Mouse (Mus musculus) spleen, adult 2 months (tissue): ENCODE measurements around the gene Xcr1.

Source experiments
- CTCF ChIP-seq: fragments of 200-500 bp; IDR thresholded peaks from 2 replicates; pipeline ENCODE4 v1.5.1; 2011; ENCODE audit warnings: mild to moderate bottlenecking, inconsistent platforms; ENCODE audit not compliant: insufficient read depth, insufficient read length, insufficient replicate concordance; ENCODE audit errors: extremely low read depth
- POLR2A ChIP-seq: fragments of 200-500 bp; IDR thresholded peaks from 2 replicates; pipeline ENCODE4 v1.6.1; 2011; ENCODE audit warnings: low read depth, low read length, inconsistent platforms

DNA sequence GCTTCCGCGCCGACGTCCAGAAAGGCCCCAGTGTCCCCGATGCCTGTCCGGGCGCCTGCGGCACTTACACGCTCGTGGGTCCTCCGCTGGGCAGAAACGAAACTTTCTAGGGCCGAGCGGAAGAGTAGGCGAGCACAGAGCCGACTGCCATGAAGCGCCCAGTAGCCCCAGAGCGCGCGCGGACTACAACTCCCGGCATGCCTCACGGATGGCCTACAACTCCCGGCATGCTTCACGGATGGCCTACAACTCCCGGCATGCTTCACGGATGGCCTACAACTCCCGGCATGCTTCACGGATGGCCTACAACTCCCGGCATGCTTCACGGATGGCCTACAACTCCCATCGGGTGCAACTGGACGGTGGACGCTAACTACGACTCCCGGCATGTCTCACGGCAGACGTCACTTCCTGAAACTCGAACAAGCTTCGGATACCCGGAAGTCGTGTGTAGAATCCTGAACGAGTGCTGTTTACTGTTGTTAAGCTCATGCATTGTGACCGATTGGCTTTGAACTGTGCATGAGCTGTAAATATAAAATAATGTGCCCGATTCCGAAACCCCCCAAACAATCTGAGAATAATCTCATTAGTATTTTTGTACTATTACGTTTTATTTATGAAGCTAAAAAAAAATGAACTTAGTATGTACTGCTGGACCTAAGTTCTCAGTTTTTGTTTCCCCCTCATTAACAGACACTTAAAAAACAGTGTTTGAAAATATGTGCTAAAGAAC is 9.9 kb downstream of the Xcr1 start, which contains the start of gene Fyco1:
- TF ChIP-seq POLR2A (peak; percentile 83), CTCF (no peak)
